Mouse (Mus musculus): ENCODE measurements around the gene Eif3i. TPM values are rescaled to one million over a fixed set of nuclear protein-coding genes. Genes with fewer than 3 reads are reported as not detected.

Gene Eif3i
- total RNA-seq, 2 experiments from 2014 or later: 135 to 141 TPM

DNA sequence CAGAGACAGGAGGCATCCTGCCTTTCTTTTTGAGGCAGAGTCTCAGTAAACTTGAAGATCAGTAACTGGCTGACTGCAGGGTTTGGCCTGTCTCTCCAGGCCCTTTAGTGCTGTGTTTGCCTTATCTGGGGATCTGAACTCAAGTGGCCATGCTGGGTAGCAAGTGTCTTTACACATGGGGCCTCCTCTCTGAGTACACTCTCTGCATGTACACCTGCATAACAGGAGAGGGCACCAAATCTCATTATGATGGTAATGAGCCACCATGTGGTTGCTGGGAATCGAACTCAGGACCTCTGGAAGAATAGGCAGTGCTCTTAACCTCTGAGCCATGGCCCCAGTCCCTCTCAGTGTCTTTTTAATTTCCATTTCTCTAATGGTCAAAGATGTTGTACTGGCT, 18.2 kb downstream of the Eif3i start:
- DNase-seq: no peak
- intact Hi-C loops (cut with DNase I; ENCODE audit: low total_unique reads): no loop called here

DNA sequence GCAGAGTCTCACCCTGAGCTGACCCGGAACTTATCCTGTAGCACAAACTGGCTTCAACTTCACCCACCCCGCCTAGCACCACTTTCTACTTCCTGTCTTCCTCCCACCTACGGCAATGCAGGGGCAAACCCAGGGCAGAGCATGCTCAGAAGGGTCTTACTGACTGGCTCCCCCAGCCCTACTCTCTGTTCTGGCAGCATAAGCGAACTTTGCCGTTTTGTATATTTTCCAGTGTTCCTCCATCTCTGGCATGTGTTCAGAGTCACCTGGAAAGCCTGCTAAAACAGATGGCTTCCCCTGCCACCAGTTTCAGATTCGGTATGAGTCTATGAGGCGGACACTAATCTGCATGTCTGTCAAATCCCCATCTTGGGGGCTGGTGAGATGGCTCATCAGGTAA, 20.1 kb downstream of the Eif3i start:
- intact Hi-C loops (cut with DNase I; ENCODE audit: low total_unique reads): no loop called here
- no peak for DNase-seq

DNA sequence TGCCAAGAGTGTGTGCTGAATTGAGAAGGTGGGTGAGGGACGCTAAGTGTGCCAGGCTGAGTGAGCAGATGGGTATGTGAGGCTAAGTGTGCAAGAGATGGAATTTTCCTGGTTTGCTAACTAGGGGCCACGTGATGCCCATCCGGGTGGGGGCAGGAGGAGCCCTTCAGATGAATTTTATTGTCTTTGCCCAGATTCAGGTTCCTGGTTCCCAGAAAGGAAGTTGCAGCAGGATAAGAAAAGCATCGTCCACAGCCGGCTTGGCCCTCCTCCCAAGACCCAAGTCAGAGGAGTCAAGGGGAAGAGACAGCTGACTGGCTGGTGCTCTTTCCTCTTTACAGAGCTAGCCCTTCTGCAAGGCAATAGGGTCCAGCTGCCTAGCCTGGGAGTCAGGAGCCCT, 22.0 kb downstream of the Eif3i start, which contains the start of gene Fam167b:
Gene Fam167b (minus strand): TSS at position 84 of the 400 bp plus-strand sequence.
- no peak for DNase-seq

DNA sequence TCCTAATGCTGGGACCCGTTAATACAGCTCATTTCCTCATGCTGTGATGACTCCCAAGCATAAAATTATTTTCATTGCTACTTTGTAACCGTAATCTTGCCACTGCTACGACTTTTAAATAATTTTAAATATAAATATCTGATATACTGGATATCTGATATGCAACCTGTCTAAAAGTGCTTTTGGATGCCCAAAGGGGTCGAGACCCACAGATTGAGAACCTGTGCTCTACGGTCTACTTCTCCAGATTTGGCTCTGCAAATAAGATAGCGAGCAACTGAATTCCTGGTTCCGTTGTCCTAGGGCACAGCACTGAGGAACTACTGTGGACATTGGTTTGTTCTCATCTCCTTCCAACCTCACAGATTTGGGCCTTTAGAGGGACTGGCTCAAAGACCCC, 22.8 kb downstream of the Eif3i start:
- DNase-seq: no peak
- intact Hi-C loops (cut with DNase I; ENCODE audit: low total_unique reads): no loop called here

More for the DNA sequence above, 22.0 kb downstream of the Eif3i start, which contains the start of gene Fam167b:
- intact Hi-C loops (cut with DNase I; ENCODE audit: low total_unique reads): no loop called here

DNA sequence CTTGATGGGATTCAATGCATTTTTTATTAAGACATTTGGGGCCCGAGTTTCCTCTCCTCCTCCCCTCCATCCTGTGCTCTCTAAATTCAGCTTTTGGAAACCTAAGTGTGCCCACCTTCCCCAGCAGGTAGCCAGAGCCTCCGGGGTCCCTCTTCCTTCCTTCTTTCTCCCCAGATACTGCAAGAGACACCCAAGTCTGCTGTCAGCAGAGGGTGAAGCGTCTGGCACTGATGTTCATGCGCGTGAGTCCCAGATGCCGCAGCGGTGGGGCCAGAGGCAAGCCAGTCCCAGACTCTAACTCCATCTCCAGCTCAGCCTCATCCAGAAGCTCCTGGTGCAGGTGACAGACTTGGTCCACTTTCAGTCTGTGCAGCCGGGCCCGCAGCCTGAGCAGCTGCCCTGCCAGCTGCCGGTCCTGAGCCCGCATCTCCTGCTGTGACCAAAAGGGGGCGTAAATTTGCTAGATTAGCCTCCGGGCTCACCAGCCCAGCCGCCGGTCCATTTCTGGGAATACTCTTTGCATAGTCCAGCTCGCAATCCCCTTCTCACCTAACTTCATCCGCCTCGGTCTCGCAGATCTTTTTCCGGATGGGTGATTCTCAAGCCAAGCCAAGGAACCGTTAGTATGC, 23.5 kb downstream of the Eif3i start:
- intact Hi-C loops (cut with DNase I; ENCODE audit: low total_unique reads): no loop called here
- peak; percentile 71 for DNase-seq

DNA sequence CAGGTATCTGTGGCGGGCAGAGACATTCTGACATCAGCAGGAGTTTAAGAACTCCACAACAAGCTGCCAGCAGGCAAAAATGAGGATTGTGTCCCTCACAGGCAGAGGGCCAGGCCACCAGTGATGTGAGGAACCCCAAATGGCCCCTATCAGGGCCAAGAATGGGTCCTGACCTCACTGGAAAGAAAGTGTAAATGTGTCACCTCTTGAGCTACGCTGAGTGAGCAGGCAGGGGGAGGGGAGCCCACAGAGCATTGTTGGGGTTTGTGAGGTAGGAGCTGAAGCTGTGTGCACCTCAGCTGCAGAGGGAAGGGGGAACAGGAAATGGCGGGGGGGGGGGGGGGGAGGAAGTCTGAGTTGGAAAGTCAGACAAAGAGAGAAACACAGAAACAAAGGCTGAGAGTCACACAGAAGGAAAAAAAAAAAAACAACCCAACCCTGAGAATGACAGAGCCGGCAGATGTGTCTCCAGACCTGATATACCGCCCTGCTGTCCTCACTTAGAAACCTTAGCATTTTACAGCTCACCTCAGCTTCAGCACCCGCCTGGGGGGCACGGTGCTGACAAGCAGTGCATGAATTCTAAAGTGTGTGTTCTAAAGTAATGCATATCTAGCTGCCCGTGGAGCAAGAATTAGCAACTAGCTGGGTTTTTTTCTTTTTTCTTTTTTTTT, 25.1 kb downstream of the Eif3i start:
- no peak for DNase-seq
- intact Hi-C loops (cut with DNase I; ENCODE audit: low total_unique reads): no loop called here

DNA sequence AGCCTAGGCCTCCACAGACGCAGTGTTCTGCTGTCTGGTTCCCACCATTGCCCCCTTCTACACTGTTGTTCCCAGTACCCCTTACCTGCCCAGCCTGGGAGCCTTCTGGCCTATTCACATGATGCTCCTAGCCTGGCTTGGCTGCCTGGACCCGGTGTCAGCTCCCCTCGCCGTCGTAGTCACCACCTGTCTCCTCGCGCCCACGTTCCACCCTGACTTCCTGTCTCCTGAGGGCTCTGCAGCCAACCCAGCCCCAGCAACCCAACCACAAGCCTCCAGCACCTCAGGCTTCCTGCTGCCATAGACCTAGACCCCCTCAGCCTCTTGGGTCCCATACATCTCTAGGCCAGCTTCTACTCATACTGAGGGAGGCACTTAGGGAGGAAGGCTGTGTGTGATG, 27.0 kb downstream of the Eif3i start, which contains the start of gene Lck:
Gene Lck (minus strand): TSS at position 212 of the 400 bp plus-strand sequence.
- intact Hi-C loops (cut with DNase I; ENCODE audit: low total_unique reads): no loop called here
- no peak for DNase-seq

DNA sequence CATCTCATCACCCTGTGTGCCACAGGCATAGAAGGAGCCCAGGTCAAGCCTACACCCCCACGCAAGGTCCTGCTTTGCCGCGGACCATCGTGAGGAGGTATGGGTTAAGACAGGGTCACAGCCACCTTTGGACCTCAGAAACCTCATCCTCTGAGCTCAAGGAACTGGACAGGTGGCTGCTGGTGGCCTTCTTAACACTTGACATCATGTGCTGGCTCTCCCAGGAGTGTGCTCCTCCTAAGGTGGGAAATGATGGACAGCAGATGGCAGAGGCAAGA, 27.4 kb downstream of the Eif3i start:
- intact Hi-C loops (cut with DNase I; ENCODE audit: low total_unique reads): no loop called here

DNA sequence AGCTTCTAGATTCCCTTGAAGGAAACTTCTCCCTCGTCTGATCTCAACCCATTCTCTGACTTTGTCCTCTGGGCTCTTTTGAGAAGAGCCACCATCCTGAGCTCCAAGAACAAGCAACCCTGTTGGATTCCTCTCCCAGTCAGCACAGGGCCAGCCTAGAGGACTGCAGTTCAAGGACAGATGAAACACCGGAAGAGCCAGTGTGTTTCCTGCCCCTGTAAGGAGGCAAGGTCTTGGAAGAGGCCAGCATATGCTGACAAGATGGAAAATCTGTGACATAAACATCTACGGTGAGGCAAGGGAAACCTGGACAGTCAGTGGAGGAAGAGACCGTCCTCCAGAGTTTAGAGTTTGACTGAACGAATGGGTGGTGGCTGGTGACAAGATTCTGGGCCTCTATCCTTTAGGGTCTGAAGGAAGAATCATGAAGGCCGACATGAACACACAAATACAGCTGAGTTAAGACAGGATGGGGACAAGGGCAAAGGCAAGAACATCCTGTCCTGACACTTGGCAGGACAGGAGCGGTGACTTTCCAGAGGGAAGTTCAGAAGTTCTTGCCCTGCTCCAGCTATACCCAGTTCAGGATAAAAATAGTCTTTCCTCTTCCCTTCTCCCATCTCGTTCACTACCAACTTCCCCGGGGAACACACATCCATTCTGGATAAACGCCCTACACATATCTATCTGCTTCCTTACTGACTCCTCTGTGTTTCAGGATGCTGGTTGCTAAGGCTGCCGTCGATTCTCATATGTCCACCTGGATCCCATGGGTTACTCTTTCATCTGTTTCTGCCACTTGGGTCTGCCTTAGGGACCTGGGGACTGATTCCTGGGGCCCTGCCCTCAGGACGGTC, 28.0 kb downstream of the Eif3i start:
- no peak for DNase-seq
- intact Hi-C loops (cut with DNase I; ENCODE audit: low total_unique reads): no loop called here

More for the DNA sequence above, 27.4 kb downstream of the Eif3i start:
- DNase-seq: no peak

DNA sequence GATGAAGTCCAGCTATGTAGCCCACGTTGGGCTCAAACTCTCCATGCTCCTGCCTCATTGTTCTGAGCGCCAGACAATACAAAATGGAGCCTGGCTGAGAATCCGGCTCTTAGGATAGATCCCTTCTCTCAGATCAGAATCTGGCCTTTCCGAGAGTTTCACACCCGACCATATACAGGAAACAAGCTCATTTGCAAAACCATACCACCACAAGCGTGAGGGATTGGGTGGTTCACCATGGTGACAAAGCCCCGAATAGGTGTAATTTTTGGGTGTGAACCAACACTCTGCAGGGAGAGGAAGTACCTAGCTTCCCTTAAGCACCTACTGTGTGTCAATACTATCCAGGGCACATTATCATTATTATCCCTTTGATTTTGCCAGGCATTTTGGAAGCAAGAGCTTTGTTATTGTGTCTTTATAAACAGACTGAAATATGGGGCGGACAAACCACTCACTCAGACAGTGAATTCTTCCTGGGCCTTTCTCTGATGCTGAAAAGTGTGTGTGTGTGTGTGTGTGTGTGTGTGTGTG, 28.8 kb downstream of the Eif3i start:
- intact Hi-C loops (cut with DNase I; ENCODE audit: low total_unique reads): no loop called here
- DNase-seq: no peak

DNA sequence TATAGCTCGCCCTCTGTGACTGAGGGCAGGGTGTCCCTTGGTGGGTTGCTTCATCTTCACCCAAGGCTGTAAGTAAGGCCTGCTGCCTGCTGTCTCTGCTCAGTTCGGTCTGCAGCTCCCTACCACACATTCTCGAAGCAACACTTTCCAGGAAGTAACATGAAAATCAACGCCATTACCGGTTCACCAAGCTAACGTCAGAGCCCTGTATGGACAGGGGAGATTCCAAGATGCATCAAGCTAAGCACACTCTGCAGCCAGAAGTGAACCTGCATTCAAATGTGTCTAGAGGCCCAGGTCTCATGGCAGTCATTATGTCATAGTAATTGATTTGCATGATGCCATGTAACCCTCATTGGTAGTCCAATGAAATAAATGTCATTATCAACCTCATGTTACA, 30.4 kb downstream of the Eif3i start:
- intact Hi-C loops (cut with DNase I; ENCODE audit: low total_unique reads): no loop called here
- no peak for DNase-seq

DNA sequence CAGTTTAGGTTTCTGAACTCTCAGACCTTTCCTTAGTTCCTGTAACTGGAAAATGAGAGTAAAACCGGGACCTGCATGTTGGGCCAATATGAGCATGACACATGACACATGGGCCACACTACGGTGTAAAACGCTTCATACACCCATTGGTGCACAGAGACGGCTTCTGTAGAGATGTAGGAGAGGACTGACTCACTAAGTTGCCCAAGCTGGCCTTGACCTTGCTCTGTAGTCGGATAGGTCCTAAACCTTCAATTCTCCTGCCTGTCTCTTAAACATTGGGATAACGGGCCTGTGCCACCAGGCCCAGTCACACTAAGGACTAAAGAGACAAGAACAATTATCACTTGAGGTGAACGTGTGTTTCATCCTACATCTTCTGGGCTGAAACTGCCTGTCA, 32.1 kb downstream of the Eif3i start:
- DNase-seq: no peak
- intact Hi-C loops (cut with DNase I; ENCODE audit: low total_unique reads): no loop called here

DNA sequence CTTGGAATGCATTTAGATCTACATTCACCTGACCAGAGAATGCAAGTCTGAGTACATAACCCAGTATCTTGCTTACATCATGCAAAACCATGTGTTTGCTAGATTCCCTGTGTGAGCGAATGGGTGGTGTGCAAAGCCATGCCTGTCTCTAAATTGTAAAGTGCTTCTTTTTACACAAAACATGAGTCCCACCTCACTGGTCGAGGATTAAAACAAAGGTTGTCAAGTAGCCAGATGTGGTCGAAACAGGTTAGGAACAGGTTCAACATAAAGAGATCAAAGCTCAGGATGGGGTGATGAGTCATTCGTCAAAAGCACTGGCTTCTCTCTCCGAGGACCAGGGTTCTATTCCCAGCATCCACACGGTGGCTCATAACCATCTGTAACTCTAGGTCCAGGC, 35.3 kb downstream of the Eif3i start:
- no peak for DNase-seq

DNA sequence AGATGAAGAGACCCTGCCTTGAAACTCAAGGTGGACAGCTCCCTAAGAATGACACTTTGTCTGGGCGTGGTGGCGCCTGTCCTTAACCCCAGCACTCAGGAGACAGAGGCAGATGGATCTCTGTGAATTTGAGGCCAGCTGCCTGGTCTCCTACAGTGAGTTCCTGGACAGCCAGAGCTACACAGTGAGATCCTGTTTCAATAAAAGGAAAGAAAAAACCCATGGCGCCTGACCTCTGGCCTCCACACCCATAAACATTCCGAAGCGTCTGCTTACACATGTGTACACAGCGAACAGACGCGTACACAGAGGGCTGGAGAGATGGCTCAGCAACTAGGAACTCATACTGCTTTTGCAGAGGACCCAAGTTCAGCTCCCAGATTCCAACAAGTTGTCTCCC, 36.7 kb downstream of the Eif3i start:
- DNase-seq: no peak
- intact Hi-C loops (cut with DNase I; ENCODE audit: low total_unique reads): no loop called here

More for the DNA sequence above, 35.3 kb downstream of the Eif3i start:
- intact Hi-C loops (cut with DNase I; ENCODE audit: low total_unique reads): no loop called here

DNA sequence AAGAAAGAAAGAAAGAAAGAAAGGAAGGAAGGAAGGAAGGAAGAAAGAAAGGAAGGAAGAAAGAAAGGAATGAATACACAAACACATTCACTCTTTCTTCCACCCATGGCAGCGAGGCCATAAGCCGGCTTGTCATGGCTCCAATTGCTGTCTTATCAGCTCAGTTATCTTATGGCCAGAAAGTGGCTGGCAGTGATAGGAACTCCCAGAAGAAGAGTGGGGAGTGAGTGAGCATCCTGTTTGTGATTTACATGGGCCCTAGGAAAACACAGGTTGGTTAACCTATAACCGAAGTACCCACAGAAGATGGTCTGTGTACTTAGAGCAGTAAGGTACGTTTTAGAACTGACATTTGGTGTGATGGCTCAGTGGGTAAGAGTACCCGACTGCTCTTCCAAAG, 39.3 kb downstream of the Eif3i start:
- no peak for DNase-seq
- intact Hi-C loops (cut with DNase I; ENCODE audit: low total_unique reads): no loop called here

DNA sequence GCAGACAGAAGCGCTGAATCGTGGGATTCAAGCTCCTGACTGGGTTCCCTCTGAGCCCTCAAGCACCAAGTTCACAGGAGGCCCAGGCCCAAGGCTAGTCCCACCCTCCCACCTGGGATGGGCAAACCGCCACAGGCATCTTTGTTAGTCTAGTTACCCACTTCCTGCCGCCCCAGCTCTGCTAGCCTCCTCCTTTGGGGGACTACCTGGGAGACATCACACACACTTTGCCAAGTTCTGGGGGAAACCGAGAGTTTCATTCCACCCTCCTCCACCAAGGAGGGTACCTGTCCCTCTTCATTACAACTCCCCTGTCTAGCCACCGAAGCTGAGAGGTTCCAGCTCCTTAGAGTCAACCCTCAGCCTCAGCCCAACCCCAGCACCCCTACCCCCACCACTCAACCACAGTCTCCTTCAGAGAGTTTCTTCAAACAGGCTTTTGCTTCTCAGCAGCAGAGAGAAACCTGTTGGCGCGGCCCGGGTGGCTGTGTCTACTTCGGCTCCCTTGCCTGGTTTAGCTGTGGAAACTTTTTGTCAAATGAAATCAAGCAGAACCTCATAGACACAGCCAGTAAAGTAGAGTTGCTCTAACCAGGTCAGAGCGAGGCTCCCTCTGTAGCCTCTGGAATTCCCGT, 42.0 kb downstream of the Eif3i start:
- DNase-seq: no peak

DNA sequence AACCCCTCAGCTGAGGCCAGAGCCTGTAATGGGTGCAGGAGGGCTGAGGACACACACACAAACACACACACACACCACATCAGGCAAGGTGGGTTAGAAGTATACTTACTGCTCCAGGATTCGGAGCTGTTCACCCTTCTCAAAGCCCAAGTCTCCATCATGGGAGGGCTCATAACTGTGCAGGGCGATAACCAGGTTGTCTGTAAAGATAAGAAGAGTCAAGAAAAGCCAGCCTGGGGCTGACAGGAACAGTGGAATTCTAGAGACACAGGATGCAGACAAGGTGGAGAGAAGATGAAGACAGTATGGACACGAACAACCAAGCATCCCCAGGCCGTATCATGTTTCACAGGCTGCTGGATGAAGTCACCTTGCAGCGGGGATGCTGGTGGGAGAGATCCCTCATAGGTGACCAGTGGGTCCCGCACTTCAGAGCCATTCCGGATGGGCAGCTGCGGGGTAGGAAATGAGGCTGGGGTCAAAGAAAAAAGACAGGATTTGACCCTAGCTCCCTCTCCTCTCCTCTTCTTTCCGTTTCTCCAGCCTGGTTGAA, 43.1 kb downstream of the Eif3i start:
- no peak for DNase-seq
- intact Hi-C loops (cut with DNase I; ENCODE audit: low total_unique reads): no loop called here

More for the DNA sequence above, 42.0 kb downstream of the Eif3i start:
- intact Hi-C loops (cut with DNase I; ENCODE audit: low total_unique reads): no loop called here

DNA sequence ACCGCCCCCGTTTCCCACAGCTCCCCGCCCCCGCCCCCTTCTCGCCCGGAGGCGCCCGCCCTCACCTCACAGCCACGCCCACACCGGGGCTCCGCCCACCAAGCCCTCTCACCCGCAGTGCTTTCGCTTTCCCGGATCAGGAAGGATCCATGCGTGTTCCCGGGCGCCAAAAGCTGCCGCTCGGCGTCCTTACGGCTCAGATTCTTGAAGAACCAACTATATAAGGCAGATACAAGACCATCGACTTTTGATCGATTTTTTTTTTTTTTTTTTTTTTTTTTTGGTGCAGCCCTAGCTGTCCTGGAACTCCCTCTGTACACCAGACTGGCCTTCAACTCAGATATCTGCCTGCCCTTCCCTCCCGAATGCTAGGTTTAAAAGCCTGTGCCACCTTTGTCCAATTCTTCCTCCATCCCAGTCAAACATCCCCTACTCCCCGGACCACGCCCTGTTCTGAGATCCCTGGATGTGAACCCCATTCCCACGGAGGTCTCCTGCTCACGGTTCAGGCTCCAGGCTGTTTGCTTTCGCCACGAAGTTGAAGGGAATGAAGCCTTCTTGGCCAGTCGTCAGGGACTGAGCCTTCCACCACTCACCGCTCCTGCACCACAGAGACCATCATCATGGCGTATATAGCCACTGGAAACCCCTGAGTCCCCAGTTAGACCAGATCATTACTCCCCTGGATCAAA, 43.8 kb downstream of the Eif3i start:
- intact Hi-C loops (cut with DNase I; ENCODE audit: low total_unique reads): no loop called here
- DNase-seq: peak; percentile 91
